Mouse (Mus musculus): ENCODE data around the gene Acer3.

The Acer3 gene

GRCm38 (mm10) chr7:98333507-98333906 is 12.5 kb upstream of the Acer3 start:
- in situ Hi-C loops (cut with MseI, MboI) = loop anchor here in 1 of 2 experiments (10.0 kb wide), 1 partner anchor 49 kb away; no protein-coding TSS in a partner anchor

- in situ Hi-C loops (cut with MseI, MboI) = loop anchor here in 1 of 2 experiments (10.0 kb wide), 1 partner anchor 48 kb away; no protein-coding TSS in a partner anchor
Measured at GRCm38 (mm10) chr7:98332678-98333397, 11.8 kb upstream of the Acer3 start.

GRCm38 (mm10) chr7:98331932-98332331 is 10.9 kb upstream of the Acer3 start:
- in situ Hi-C loops (cut with MseI, MboI) = loop anchor here in 1 of 2 experiments (10.0 kb wide), 1 partner anchor 47 kb away; no protein-coding TSS in a partner anchor

GRCm38 (mm10) chr7:98330375-98331002 is 9.5 kb upstream of the Acer3 start:
- in situ Hi-C loops (cut with MseI, MboI) = loop anchor here in 1 of 2 experiments (10.0 kb wide), 1 partner anchor 46 kb away; no protein-coding TSS in a partner anchor

- in situ Hi-C loops (cut with MseI, MboI) = loop anchor here in 1 of 2 experiments (10.0 kb wide), 1 partner anchor 45 kb away; no protein-coding TSS in a partner anchor
Measured at GRCm38 (mm10) chr7:98329651-98330374, 8.8 kb upstream of the Acer3 start.

GRCm38 (mm10) chr7:98328311-98328710 is 7.3 kb upstream of the Acer3 start:
- in situ Hi-C loops (cut with MseI, MboI) = no loop called here

- in situ Hi-C loops (cut with MseI, MboI) = no loop called here
Measured at GRCm38 (mm10) chr7:98326051-98326450, 5.0 kb upstream of the Acer3 start.

GRCm38 (mm10) chr7:98324228-98324627 is 3.2 kb upstream of the Acer3 start:
- in situ Hi-C loops (cut with MseI, MboI) = no loop called here

GRCm38 (mm10) chr7:98323288-98324019 is 2.4 kb upstream of the Acer3 start:
- in situ Hi-C loops (cut with MseI, MboI) = no loop called here

GRCm38 (mm10) chr7:98322415-98322814 is 1.4 kb upstream of the Acer3 start:
- in situ Hi-C loops (cut with MseI, MboI) = no loop called here

GRCm38 (mm10) chr7:98320006-98320556 is 927 bp downstream of the Acer3 start:
- in situ Hi-C loops (cut with MseI, MboI) = no loop called here

GRCm38 (mm10) chr7:98316568-98316967 is 4.4 kb downstream of the Acer3 start:
- in situ Hi-C loops (cut with MseI, MboI) = no loop called here

GRCm38 (mm10) chr7:98315087-98315486 is 5.9 kb downstream of the Acer3 start:
- in situ Hi-C loops (cut with MseI, MboI) = no loop called here

GRCm38 (mm10) chr7:98312185-98312920 is 8.7 kb downstream of the Acer3 start:
- in situ Hi-C loops (cut with MseI, MboI) = no loop called here

GRCm38 (mm10) chr7:98310266-98310665 is 10.7 kb downstream of the Acer3 start:
- in situ Hi-C loops (cut with MseI, MboI) = no loop called here

GRCm38 (mm10) chr7:98309219-98310030 is 11.6 kb downstream of the Acer3 start:
- in situ Hi-C loops (cut with MseI, MboI) = no loop called here

- in situ Hi-C loops (cut with MseI, MboI) = no loop called here
Measured at GRCm38 (mm10) chr7:98308607-98309218, 12.3 kb downstream of the Acer3 start.

GRCm38 (mm10) chr7:98307921-98308606 is 12.9 kb downstream of the Acer3 start:
- in situ Hi-C loops (cut with MseI, MboI) = no loop called here

GRCm38 (mm10) chr7:98307411-98307810 is 13.6 kb downstream of the Acer3 start:
- in situ Hi-C loops (cut with MseI, MboI) = no loop called here

Measured in mouse trophoblast stem cell (cell line).